Mouse (Mus musculus): ENCODE measurements at regions not wholly inside any gene's neighbourhood (a gene's known extent, or its start where the extent isn't known, plus 50 kb on each side); places are given as distances from the start of the nearest gene placed in this dataset.

DNA sequence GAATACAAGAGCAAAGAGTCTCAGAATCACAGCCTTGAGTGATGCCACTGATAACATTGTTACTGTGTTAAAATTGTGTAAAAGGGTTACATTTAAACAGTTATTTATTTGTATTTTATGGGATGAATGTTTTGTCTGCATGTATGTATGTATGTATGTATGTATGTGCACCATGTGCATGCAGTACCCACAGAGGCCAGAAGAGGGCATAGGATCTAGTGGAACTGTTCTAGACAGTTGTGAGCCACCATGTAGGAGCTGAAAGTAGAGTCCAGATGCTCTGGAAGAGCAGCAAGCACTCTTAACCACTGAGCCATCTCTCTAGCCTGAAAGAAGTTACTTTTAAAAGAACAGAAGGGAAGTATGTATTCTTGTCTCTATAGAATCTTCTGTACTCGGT is 442.5 kb downstream of the Tmem132b start:
- Histone ChIP-seq H3K27me3 (ENCODE audit: control insufficient read depth in 1 of 2, insufficient read depth in 2 of 2, low read length in 2 of 2) (no peaks in the 10 kb centered on the region), H3K4me3 (ENCODE audit: control insufficient read depth in 1 of 2, insufficient read depth in 1 of 2, low read depth in 2 of 2, low read length in 2 of 2) (no peak overlapping the region), H3K36me3 (ENCODE audit: control insufficient read depth in 1 of 2, insufficient read depth in 2 of 2, low read length in 2 of 2) (no peaks in the 10 kb centered on the region), H3K79me2 (ENCODE audit: control insufficient read depth, insufficient read depth, low read length, poor library complexity) (no peaks in the 10 kb centered on the region), H3K9ac (ENCODE audit: control insufficient read depth, low read depth, low read length, poor library complexity, severe bottlenecking) (no peak overlapping the region), H3K27ac (ENCODE audit: control insufficient read depth, low read depth, low read length) (no peak overlapping the region), H3K4me1 (ENCODE audit: control insufficient read depth in 1 of 2, insufficient read depth in 2 of 2, low read length in 2 of 2) (no peaks in the 10 kb centered on the region), H3K9me3 (replicated peaks; ENCODE audit: insufficient read depth, low read length) (no peaks in the 10 kb centered on the region)
- DNase-seq (ENCODE audit: low read depth, low spot score): peak; percentile 8
- TF ChIP-seq CTCF (IDR thresholded peaks at IDR 0.05 in 2 of 3, conservative IDR thresholded peaks at IDR 0.05 in 1 of 3; ENCODE audit: control insufficient read depth in 1 of 3, insufficient read depth in 1 of 3, low read depth in 2 of 3, low read length in 3 of 3, poor library complexity in 1 of 3, severe bottlenecking in 1 of 3) (0 out of 6 replicates have a peak, but pooled peaks of 1 of the 3 experiments have one; percentile 11), ETS1 (IDR thresholded peaks at IDR 0.05; ENCODE audit: low read depth, low read length) (no peak)

DNA sequence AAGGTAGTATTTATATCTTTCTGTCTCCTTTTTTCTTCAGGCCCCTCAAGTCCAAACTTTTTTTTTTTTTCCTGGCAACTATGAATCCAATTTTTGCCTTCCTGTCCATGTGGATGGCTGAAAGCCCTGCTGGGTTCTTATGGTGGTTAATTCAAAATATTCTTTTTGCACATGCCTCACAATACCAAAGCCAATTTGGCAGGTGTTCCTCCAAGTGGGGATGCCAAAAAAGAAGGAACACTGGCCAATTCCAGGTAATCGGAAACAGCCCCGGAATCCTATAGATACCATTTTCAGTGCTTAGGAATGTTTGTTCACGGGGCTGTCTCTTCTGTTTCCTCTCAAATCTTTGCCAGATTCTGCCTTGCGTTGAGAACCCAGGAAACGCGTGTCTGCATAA is 448.2 kb downstream of the Tmem132b start:
- DNase-seq (ENCODE audit: low read depth, low spot score): no peak
- Histone ChIP-seq H3K27me3 (ENCODE audit: control insufficient read depth in 1 of 2, insufficient read depth in 2 of 2, low read length in 2 of 2) (no peaks in the 10 kb centered on the region), H3K36me3 (ENCODE audit: control insufficient read depth in 1 of 2, insufficient read depth in 2 of 2, low read length in 2 of 2) (no peaks in the 10 kb centered on the region), H3K4me1 (ENCODE audit: control insufficient read depth in 1 of 2, insufficient read depth in 2 of 2, low read length in 2 of 2) (no peaks in the 10 kb centered on the region), H3K4me3 (ENCODE audit: control insufficient read depth in 1 of 2, insufficient read depth in 1 of 2, low read depth in 2 of 2, low read length in 2 of 2) (no peak overlapping the region), H3K9ac (ENCODE audit: control insufficient read depth, low read depth, low read length, poor library complexity, severe bottlenecking) (no peak overlapping the region), H3K9me3 (replicated peaks; ENCODE audit: insufficient read depth, low read length) (no peaks in the 10 kb centered on the region), H3K79me2 (ENCODE audit: control insufficient read depth, insufficient read depth, low read length, poor library complexity) (no peaks in the 10 kb centered on the region), H3K27ac (ENCODE audit: control insufficient read depth, low read depth, low read length) (no peak overlapping the region)
- TF ChIP-seq ZC3H11A (IDR thresholded peaks at IDR 0.05; ENCODE audit: low read depth, low read length): no peak
- TF ChIP-seq MXI1 (IDR thresholded peaks at IDR 0.05; ENCODE audit: low read depth, low read length): no peak
- TF ChIP-seq TCF12 (IDR thresholded peaks at IDR 0.05; ENCODE audit: low read depth, low read length): no peak
- TF ChIP-seq E2F4 (IDR thresholded peaks at IDR 0.05; ENCODE audit: borderline replicate concordance, low read depth, low read length): no peak
- no peak for TF ChIP-seq POLR2A (IDR thresholded peaks at IDR 0.05; ENCODE audit: control insufficient read depth in 1 of 2, insufficient read depth in 1 of 2, low read depth in 1 of 2, low read length in 2 of 2, poor library complexity in 1 of 2)
- TF ChIP-seq USF1 (IDR thresholded peaks at IDR 0.05; ENCODE audit: low read depth, low read length): no peak
- TF ChIP-seq UBTF (IDR thresholded peaks at IDR 0.05; ENCODE audit: borderline replicate concordance, insufficient read depth, low read depth, low read length): no peak
- no peak for TF ChIP-seq MAX (IDR thresholded peaks at IDR 0.05; ENCODE audit: low read length)
- no peak for TF ChIP-seq NRF1 (IDR thresholded peaks at IDR 0.05; ENCODE audit: insufficient read depth, low read depth, low read length, poor library complexity, severe bottlenecking)
- TF ChIP-seq SIN3A (IDR thresholded peaks at IDR 0.05; ENCODE audit: low read length): no peak
- TF ChIP-seq TBP (IDR thresholded peaks at IDR 0.05; ENCODE audit: low read depth, low read length): no peak
- TF ChIP-seq MEF2A (IDR thresholded peaks at IDR 0.05; ENCODE audit: extremely low read depth, insufficient replicate concordance, low read depth, low read length, poor library complexity, severe bottlenecking): no peak
- TF ChIP-seq MYC (IDR thresholded peaks at IDR 0.05; ENCODE audit: low read depth, low read length): no peak
- no peak for TF ChIP-seq RCOR1 (IDR thresholded peaks at IDR 0.05; ENCODE audit: low read depth, low read length)
- no peak for TF ChIP-seq ZKSCAN1 (IDR thresholded peaks at IDR 0.05; ENCODE audit: low read depth, low read length)
- TF ChIP-seq POLR2AphosphoS5 (IDR thresholded peaks at IDR 0.05; ENCODE audit: borderline replicate concordance, low read depth, low read length): no peak
- TF ChIP-seq SMC3 (IDR thresholded peaks at IDR 0.05; ENCODE audit: low read depth, low read length): no peak
- TF ChIP-seq KAT2A (conservative IDR thresholded peaks at IDR 0.05; ENCODE audit: low read depth, low read length): no peak
